Mouse (Mus musculus) liver, embryonic 16.5 days (tissue): Measurements from ENCODE around the gene Serpina9. TPM values are rescaled to one million over a fixed set of nuclear protein-coding genes. Genes with fewer than 3 reads are reported as not detected.

Experiments
- ATAC-seq: fragments of 200-750 bp; cut with Nextera tagmentation; 2 replicates; pipeline ENCODE4 v1.8.0; 2017; ENCODE audit warnings: low read depth, mild to moderate bottlenecking, moderate number of reproducible peaks, moderate library complexity
- H3K27ac ChIP-seq: fragments of 300-500 bp; sonication (generic); 2 replicates; pipeline ENCODE4 v1.5.1; 2014; ENCODE audit warnings: mild to moderate bottlenecking, low read length
- H3K27me3 ChIP-seq: fragments of 300-500 bp; sonication (generic); 2 replicates; pipeline ENCODE4 v1.6.1; 2014; ENCODE audit warnings: low read depth, low read length, mixed read lengths; ENCODE audit not compliant: control insufficient read depth, insufficient read depth
- H3K36me3 ChIP-seq: fragments of 300-500 bp; sonication (generic); 2 replicates; pipeline ENCODE4 v1.6.1; 2014; ENCODE audit warnings: mild to moderate bottlenecking; ENCODE audit not compliant: control insufficient read depth, insufficient read depth
- H3K4me1 ChIP-seq: fragments of 300-500 bp; sonication (generic); 2 replicates; pipeline ENCODE4 v1.6.1; 2014; ENCODE audit warnings: low read depth, low read length, mixed read lengths; ENCODE audit not compliant: control insufficient read depth
- H3K4me2 ChIP-seq: fragments of 300-500 bp; sonication (generic); 2 replicates; pipeline ENCODE4 v1.6.1; 2014; ENCODE audit warnings: low read depth, low read length, mixed read lengths
- H3K4me3 ChIP-seq: fragments of 300-500 bp; sonication (generic); 2 replicates; pipeline ENCODE4 v1.5.1; 2014; ENCODE audit warnings: low read depth, mild to moderate bottlenecking, low read length
- H3K9ac ChIP-seq: fragments of 300-500 bp; sonication (generic); 2 replicates; pipeline ENCODE4 v1.6.1; 2014; ENCODE audit warnings: low read depth, low read length
- H3K9me3 ChIP-seq: fragments of 300-500 bp; sonication (generic); replicated peaks from 2 replicates; pipeline ENCODE4 v1.6.1; 2016; ENCODE audit warnings: low read length; ENCODE audit not compliant: control insufficient read depth
- WGBS: fragments of 180-500 bp; shearing (Covaris S2); extraction: QIAGEN DNeasy Blood & Tissue Kit; methylation state at CpG from one replicate; pipeline ENCODE4 v1.1.7; 2014; ENCODE audit not compliant: insufficient replicate concordance; 5-methylcytosine and 5-hydroxymethylcytosine counted together
- polyA plus RNA-seq: library from polyadenylated mRNA; unstranded; fragments of >200 nt; fragmentation: Nextera tagmentation; extraction: Ambion mirVana; gene quantifications from 2 replicates; pipeline ENCODE4 v1.2.1, GENCODE M21; 2015

The Serpina9 gene
- polyA plus RNA-seq, 1 experiment from 2014 or later: not detected

DNA sequence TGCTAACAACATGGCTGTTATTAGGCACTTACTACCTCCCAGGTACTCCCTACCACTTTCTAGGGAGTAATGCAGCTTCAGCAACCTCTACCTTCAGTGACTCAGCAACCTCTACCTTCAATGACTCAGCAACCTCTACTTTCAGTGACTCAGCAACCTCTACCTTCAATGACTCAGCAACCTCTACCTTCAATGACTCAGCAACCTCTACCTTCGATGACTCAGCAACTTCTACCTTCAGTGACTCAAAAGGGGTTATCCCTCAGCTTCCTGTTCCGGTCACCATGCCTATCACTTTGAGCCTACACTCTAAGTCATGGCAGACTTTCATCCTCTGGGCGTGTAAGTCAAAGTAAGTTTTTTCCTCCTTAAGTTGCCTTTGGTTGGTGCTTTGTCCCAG is 13.0 kb downstream of the Serpina9 start:
- Histone ChIP-seq H3K27ac (no peak overlapping the region), H3K27me3 (no peaks in the 10 kb centered on the region), H3K4me2 (no peak overlapping the region), H3K36me3 (no peaks in the 10 kb centered on the region), H3K9ac (no peak overlapping the region), H3K9me3 (no peaks in the 10 kb centered on the region), H3K4me3 (no peak overlapping the region), H3K4me1 (peaks cover 4% of the 10 kb centered on the region; the same call in 1 of the 2 replicates)
- 59% methylated on average over 3 of the region's 3 CpGs for WGBS
- no peak for ATAC-seq

DNA sequence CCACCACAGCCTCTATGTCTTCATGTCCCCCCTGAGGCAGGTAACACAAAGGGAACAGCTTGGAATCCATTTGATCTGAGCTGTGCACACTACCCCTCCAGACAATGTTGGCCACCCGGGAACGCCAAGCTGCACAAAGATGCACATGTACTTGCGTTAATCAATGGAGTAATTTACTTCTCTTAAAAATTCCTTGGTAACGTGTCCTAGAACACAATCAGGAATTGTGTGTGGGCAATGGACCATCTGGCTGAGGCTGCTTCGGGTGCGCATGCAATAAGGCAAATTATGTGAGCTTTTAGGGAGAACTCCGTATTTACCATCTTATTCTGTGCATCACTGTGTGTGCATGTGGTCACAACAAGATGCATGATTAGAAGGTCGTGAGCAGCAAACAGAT is 13.9 kb downstream of the Serpina9 start:
- Histone ChIP-seq H3K36me3 (no peaks in the 10 kb centered on the region), H3K4me3 (no peak overlapping the region), H3K4me1 (peaks cover 4% of the 10 kb centered on the region; the same call in 1 of the 2 replicates), H3K9me3 (no peaks in the 10 kb centered on the region), H3K9ac (no peak overlapping the region), H3K4me2 (no peak overlapping the region), H3K27me3 (no peaks in the 10 kb centered on the region), H3K27ac (no peak overlapping the region)
- 70% methylated on average over 8 of the region's 8 CpGs for WGBS
- ATAC-seq: no peak

DNA sequence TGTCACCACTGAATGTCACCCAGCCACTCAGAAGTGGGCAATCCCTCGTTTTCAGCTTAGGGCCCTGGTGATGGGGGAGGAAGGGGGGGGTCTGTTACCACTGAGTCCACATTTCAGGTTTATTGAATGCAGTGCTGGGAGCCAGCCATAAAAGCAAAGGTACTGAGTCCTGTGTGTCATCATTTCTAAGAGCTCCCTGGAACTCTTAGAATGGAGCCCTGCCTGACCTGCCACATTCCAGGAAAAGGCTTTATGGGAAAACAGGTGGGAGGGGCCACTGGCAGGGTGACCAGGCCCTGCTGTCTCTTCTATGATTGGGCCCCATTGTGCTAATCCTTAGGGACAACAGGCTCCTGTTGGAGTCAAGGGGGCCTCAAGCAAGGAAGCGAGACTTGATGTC is 17.0 kb downstream of the Serpina9 start:
- H3K9me3 ChIP-seq: no peaks in the 10 kb centered on the region
- H3K4me3 ChIP-seq: no peak overlapping the region
- no peaks in the 10 kb centered on the region for H3K36me3 ChIP-seq
- H3K27me3 ChIP-seq: no peaks in the 10 kb centered on the region
- no peaks in the 10 kb centered on the region for H3K4me1 ChIP-seq
- H3K4me2 ChIP-seq: no peak overlapping the region
- ATAC-seq: no peak
- H3K27ac ChIP-seq: no peak overlapping the region
- 49% methylated on average over 2 of the region's 2 CpGs for WGBS
- H3K9ac ChIP-seq: no peak overlapping the region

DNA sequence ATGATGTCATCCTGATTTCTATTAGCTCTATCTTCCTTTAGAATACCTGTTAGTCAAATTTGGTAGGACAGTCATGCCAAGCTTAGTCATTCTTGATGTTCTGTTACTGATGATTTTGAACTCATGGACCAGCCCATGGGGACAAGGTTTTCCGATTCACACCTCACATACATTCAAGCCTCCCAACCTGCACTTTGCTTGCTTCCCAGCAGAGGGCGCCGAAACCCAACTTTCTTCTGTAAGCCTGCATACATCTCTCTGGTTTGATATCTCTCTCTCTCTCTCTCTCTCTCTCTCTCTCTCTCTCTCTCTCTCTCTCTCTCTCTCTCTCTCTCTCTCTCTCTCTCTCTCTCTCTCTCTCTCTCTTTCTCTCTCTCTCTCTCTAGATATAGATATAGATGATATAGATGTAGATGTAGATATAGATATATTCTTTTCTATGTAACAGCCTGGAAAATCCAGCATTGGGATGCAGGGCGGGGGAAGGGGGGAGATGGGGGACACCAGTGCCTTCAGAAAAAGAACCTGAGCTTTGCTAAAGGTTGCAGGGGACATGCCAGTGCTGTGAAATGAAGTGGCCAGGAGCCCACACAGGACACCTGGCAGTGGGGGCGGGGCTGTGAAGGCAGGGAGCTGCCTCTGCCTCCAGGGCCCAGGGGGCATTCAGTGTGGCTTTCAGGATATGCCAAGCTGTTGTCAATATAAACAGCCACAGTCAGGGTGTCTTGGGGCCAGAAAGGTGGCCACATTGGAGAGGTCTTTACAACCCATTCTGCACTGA is 18.1 kb downstream of the Serpina9 start:
- H3K9ac ChIP-seq: no peak overlapping the region
- H3K27ac ChIP-seq: no peak overlapping the region
- H3K4me3 ChIP-seq: no peak overlapping the region
- H3K4me1 ChIP-seq: no peaks in the 10 kb centered on the region
- no peaks in the 10 kb centered on the region for H3K36me3 ChIP-seq
- H3K9me3 ChIP-seq: no peaks in the 10 kb centered on the region
- H3K4me2 ChIP-seq: no peak overlapping the region
- WGBS: 28% methylated on average over 5 of the region's 5 CpGs
- no peak for ATAC-seq
- H3K27me3 ChIP-seq: no peaks in the 10 kb centered on the region

DNA sequence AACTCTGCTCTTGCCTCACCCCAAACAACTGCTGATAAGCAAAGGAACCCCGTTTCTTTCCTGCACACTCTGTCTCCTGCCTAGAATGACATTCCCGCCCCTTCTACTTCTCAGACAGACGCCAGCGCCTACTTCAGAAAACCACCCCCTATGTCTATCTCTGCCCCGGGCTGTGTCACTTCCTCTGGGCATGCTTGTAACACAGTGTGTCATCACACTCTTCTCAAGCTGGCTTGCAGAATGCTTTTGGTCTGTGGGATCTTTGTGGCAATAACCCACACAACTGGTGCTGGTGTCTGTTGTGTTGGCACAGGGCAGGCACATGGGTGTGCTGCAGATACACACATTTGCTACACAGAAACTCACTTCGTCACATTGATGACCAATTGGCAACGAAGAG is 20.6 kb downstream of the Serpina9 start:
- H3K9ac ChIP-seq: no peak overlapping the region
- no peak overlapping the region for H3K4me3 ChIP-seq
- no peaks in the 10 kb centered on the region for H3K36me3 ChIP-seq
- H3K27me3 ChIP-seq: no peaks in the 10 kb centered on the region
- 45% methylated on average over 7 of the region's 7 CpGs for WGBS
- H3K4me1 ChIP-seq: peaks cover 4% of the 10 kb centered on the region; the same call in 1 of the 2 replicates
- ATAC-seq: no peak
- no peaks in the 10 kb centered on the region for H3K9me3 ChIP-seq
- no peak overlapping the region for H3K27ac ChIP-seq
- no peak overlapping the region for H3K4me2 ChIP-seq

DNA sequence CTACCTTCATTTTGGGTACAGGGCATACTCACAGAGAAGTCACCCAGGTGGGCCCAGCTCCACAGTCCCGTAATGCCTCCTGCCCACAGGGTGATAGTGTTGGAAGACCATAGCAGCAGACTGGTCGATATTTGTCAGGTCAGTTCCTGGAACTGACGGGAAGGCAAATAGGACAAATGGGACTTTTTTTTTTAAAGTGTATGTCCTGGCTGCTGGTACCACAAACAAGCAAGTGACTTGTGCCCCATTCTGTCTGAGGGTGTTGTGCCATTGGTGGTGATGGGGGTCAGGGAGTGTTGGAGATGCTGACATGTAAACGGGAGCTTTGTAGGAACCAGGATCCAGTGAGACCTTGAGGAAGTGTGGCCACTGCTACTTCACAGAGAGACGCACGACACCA is 23.7 kb downstream of the Serpina9 start, which contains the start of gene Serpina11:
Gene Serpina11, minus strand, starts transcription at position 101 of the 400 bp plus-strand sequence.
- ATAC-seq: 0 out of 2 replicates have a peak, but pooled peaks have one; percentile 17
- Histone ChIP-seq H3K36me3 (no peaks in the 10 kb centered on the region), H3K4me1 (peaks cover 4% of the 10 kb centered on the region; the same call in 1 of the 2 replicates), H3K4me3 (no peak within 1 kb of the TSS), H3K4me2 (peak within 1 kb of the TSS; percentile 27), H3K27ac (peak within 1 kb of the TSS; percentile 83), H3K27me3 (no peaks in the 10 kb centered on the region), H3K9me3 (no peaks in the 10 kb centered on the region), H3K9ac (no peak within 1 kb of the TSS)
- 61% methylated on average over 6 of the region's 6 CpGs for WGBS

DNA sequence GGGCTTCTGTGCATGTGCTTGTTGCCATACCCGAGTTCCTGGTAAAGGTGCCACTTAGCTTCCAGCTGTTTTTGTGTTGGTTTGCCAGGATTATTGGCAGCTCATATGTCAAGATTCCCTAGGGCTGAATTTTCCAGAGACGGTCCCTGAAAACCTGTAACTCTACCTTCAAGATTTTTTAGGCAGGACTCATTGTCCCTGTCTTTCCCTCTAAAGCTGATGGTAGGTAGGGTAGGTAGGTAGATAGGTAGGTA is 24.1 kb downstream of the Serpina9 start:
- Histone ChIP-seq H3K9ac (no peak overlapping the region), H3K27ac (peak overlapping the region; percentile 83), H3K9me3 (no peaks in the 10 kb centered on the region), H3K36me3 (no peaks in the 10 kb centered on the region), H3K4me3 (no peak overlapping the region), H3K4me1 (peaks cover 4% of the 10 kb centered on the region; the same call in 1 of the 2 replicates), H3K27me3 (no peaks in the 10 kb centered on the region), H3K4me2 (peak overlapping the region; percentile 27)
- ATAC-seq: no peak
- 60% methylated on average over 2 of the region's 2 CpGs for WGBS

DNA sequence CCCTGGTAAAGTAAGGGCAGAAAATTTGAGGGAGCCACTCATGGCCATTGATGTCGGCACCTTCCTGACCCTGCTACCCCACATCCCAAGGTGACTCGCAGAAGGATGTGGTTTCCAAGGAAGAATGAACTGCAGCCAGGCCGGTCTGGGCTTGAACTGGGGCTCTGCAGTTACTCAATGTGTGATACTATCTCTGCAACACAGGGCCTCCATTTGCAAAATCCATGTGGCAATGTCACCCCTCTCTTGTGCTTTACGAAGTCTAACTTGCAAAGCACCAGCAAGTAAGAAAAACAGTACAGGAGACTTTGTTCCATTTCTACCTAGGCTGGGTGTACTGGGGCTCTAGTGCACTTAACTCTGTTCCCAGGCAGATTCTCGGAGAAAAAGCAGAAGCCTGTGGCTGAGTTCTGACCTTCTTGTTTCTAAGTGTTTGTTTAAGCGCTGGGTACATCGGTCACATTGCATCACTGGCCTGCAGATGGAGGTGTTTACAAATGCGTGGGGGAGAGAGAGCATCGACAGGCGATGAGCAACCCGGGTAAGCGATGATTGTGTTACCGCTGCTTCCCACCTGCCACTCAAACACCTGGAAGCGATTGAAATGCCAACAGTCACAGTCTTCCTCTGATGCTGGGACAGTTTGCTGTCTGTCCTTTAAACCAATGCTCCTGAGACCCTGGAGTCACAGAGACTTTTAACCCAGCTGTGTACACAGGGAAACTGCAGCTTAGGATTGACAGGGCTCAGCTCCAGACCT is 24.6 kb downstream of the Serpina9 start:
- H3K4me2 ChIP-seq: peak overlapping the region; percentile 27
- H3K27me3 ChIP-seq: no peaks in the 10 kb centered on the region
- H3K9me3 ChIP-seq: no peaks in the 10 kb centered on the region
- peak; percentile 82 for ATAC-seq
- H3K4me1 ChIP-seq: peaks cover 4% of the 10 kb centered on the region; the same call in 1 of the 2 replicates
- H3K36me3 ChIP-seq: no peaks in the 10 kb centered on the region
- WGBS: 30% methylated on average over 14 of the region's 14 CpGs
- H3K9ac ChIP-seq: no peak overlapping the region
- H3K27ac ChIP-seq: peak overlapping the region; percentile 83
- H3K4me3 ChIP-seq: no peak overlapping the region

DNA sequence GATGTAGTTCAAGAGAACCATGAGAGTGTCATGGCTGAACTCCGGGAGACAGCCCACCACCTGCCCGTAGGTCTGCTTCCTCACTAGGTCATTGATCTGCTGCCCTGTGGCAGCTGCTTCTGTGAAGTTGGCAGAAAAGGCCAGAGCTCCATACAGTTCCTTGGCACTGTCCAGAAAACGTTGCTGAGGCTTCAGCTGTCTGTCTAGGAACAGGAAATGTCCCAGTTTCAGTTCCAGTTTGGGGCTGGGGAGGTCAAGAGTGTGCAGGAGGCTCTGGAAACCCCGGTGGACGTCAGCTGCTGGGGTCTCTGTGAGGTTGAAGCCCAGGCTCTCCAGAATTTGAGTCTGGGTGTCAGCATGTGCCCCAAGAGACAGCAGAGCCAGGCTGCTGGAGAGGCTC is 27.7 kb downstream of the Serpina9 start:
- Histone ChIP-seq H3K27ac (no peak overlapping the region), H3K27me3 (no peaks in the 10 kb centered on the region), H3K9me3 (no peaks in the 10 kb centered on the region), H3K9ac (no peak overlapping the region), H3K36me3 (no peaks in the 10 kb centered on the region), H3K4me2 (no peak overlapping the region), H3K4me1 (peaks cover 4% of the 10 kb centered on the region; the same call in 1 of the 2 replicates), H3K4me3 (no peak overlapping the region)
- ATAC-seq: no peak
- 32% methylated on average over 5 of the region's 5 CpGs for WGBS
